Mouse (Mus musculus): ENCODE data around the gene Galnt18. TPM values are rescaled to one million over a fixed set of nuclear protein-coding genes. Genes with fewer than 3 reads are reported as not detected.

Gene Galnt18
- polyA plus RNA-seq, 2 experiments, result 1.0 to 1.1 TPM

DNA sequence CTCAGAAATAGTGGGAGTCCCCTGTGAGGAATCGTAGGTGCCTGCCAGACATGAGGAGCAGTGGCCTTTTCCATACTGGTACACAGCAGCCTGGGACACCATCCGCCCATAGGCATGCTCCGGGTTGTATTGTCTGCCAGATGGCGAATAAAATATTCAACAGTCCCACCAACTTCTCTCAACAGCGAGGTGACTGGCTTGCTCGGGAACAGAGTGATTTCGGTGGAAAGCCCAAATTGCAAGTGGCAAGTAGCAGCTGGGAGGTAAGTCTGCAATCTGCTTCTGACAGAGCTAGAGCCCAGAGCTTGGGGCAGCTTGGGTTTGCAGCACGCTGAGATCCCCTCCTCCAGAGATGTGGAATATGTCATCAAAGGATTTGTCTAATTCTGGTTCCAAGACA lies 5.7 kb upstream of the Galnt18 start:
- no peak overlapping the region for H3K9ac ChIP-seq (replicated peaks)
- H3K27me3 ChIP-seq (ENCODE audit: control insufficient read depth, insufficient read depth, low read length), result no peaks in the 10 kb centered on the region; the same call in 1 of the 2 replicates
- H3K36me3 ChIP-seq (replicated peaks; ENCODE audit: control insufficient read depth, insufficient read depth, low read depth), result no peaks in the 10 kb centered on the region
- H3K4me1 ChIP-seq (replicated peaks; ENCODE audit: control insufficient read depth in 2 of 2, insufficient read depth in 2 of 2, low read length in 1 of 2), result no peaks in the 10 kb centered on the region
- ATAC-seq (ENCODE audit: insufficient read depth) (no peak), DNase-seq (ENCODE audit: low read depth in 3 of 3, low spot score in 3 of 3) (no peak)
- WGBS (ENCODE audit: insufficient replicate concordance), result 71% methylated on average over 8 of the region's 8 CpGs
- no peak overlapping the region for H3K27ac ChIP-seq
- no peak for TF ChIP-seq CTCF (IDR thresholded peaks at IDR 0.05; ENCODE audit: low read depth)
- H3K9me3 ChIP-seq (ENCODE audit: control insufficient read depth, low read length), result no peaks in the 10 kb centered on the region
- no peak overlapping the region for H3K4me3 ChIP-seq (ENCODE audit: insufficient read depth in 1 of 2, low read depth in 2 of 2, low read length in 2 of 2)
- H3K4me2 ChIP-seq (ENCODE audit: low read depth), result no peak overlapping the region

DNA sequence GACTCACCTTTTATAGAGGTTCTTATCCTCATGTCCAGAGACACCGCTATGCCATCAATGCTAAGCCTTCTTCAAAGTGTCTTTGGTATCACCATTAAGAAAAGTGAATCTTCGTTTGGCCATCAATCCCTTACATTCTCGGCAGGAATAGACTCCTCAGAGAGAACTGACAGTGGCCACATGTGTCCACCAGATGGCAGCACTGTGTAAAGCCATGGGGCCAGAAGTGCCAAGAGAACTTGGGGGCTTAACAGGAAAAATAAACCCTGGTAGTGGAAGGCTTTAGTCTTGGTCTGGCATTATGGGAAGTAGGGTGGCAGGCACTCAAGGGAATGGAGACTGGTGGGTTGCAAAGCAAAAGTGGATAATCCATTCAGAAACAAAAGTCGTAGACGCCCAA lies 2.3 kb upstream of the Galnt18 start:
- H3K4me1 ChIP-seq (replicated peaks; ENCODE audit: control insufficient read depth in 2 of 2, insufficient read depth in 2 of 2, low read length in 1 of 2), result no peaks in the 10 kb centered on the region
- no peak for TF ChIP-seq EP300 (IDR thresholded peaks at IDR 0.05; ENCODE audit: low read depth)
- peak; percentile 87 for TF ChIP-seq CTCF (IDR thresholded peaks at IDR 0.05; ENCODE audit: low read depth)

GRCm38 (mm10) chr7:111781316-111781715 lies 1.5 kb upstream of the Galnt18 start:
- TF ChIP-seq EP300 (IDR thresholded peaks at IDR 0.05; ENCODE audit: low read depth) (no peak), CTCF (IDR thresholded peaks at IDR 0.05; ENCODE audit: low read depth) (no peak)
- Histone ChIP-seq H3K36me3 (replicated peaks; ENCODE audit: control insufficient read depth, insufficient read depth, low read depth) (no peaks in the 10 kb centered on the region), H3K27me3 (ENCODE audit: control insufficient read depth, insufficient read depth, low read length) (peaks cover 17% of the 10 kb centered on the region), H3K4me2 (ENCODE audit: low read depth) (no peak overlapping the region), H3K4me1 (replicated peaks; ENCODE audit: control insufficient read depth in 2 of 2, insufficient read depth in 2 of 2, low read length in 1 of 2) (no peaks in the 10 kb centered on the region), H3K27ac (no peak overlapping the region), H3K9me3 (ENCODE audit: control insufficient read depth, low read length) (no peaks in the 10 kb centered on the region), H3K4me3 (ENCODE audit: insufficient read depth in 1 of 2, low read depth in 2 of 2, low read length in 2 of 2) (no peak overlapping the region), H3K9ac (replicated peaks) (no peak overlapping the region)
- no peak for DNase-seq (ENCODE audit: low read depth in 3 of 3, low spot score in 3 of 3)
- 53% methylated on average over 6 of the region's 6 CpGs for whole genome bisulfite sequencing (ENCODE audit: insufficient replicate concordance)
- no peak for ATAC-seq (ENCODE audit: insufficient read depth)

More for the DNA sequence above, 2.3 kb upstream of the Galnt18 start:
- Histone ChIP-seq H3K27me3 (ENCODE audit: control insufficient read depth, insufficient read depth, low read length) (peaks cover 17% of the 10 kb centered on the region), H3K9ac (replicated peaks) (no peak overlapping the region), H3K4me3 (ENCODE audit: insufficient read depth in 1 of 2, low read depth in 2 of 2, low read length in 2 of 2) (no peak overlapping the region), H3K27ac (no peak overlapping the region), H3K4me2 (ENCODE audit: low read depth) (no peak overlapping the region), H3K9me3 (ENCODE audit: control insufficient read depth, low read length) (no peaks in the 10 kb centered on the region), H3K36me3 (replicated peaks; ENCODE audit: control insufficient read depth, insufficient read depth, low read depth) (no peaks in the 10 kb centered on the region)
- 42% methylated on average over 5 of the region's 5 CpGs for WGBS (ENCODE audit: insufficient replicate concordance)
- ATAC-seq (ENCODE audit: insufficient read depth) (no peak), DNase-seq (ENCODE audit: low read depth in 3 of 3, low spot score in 3 of 3) (peak in 1 of 3 experiments; percentile 7)

- ATAC-seq (ENCODE audit: insufficient read depth) (no peak), DNase-seq (ENCODE audit: low read depth in 3 of 3, low spot score in 3 of 3) (no peak)
- 14% methylated on average over 27 of the region's 27 CpGs for WGBS (ENCODE audit: insufficient replicate concordance)
- Histone ChIP-seq H3K27ac (no peak overlapping the region), H3K36me3 (replicated peaks; ENCODE audit: control insufficient read depth, insufficient read depth, low read depth) (no peaks in the 10 kb centered on the region), H3K4me3 (ENCODE audit: insufficient read depth in 1 of 2, low read depth in 2 of 2, low read length in 2 of 2) (peak overlapping the region; percentile 18 to 36), H3K4me2 (ENCODE audit: low read depth) (peak overlapping the region; percentile 56), H3K9me3 (ENCODE audit: control insufficient read depth, low read length) (no peaks in the 10 kb centered on the region), H3K4me1 (replicated peaks; ENCODE audit: control insufficient read depth in 2 of 2, insufficient read depth in 2 of 2, low read length in 1 of 2) (no peaks in the 10 kb centered on the region), H3K27me3 (ENCODE audit: control insufficient read depth, insufficient read depth, low read length) (peaks cover 17% of the 10 kb centered on the region), H3K9ac (replicated peaks) (no peak overlapping the region)
- TF ChIP-seq EP300 (IDR thresholded peaks at IDR 0.05; ENCODE audit: low read depth), result no peak
- no peak for TF ChIP-seq CTCF (IDR thresholded peaks at IDR 0.05; ENCODE audit: low read depth)
Measured at GRCm38 (mm10) chr7:111778789-111779503, 831 bp downstream of the Galnt18 start.

DNA sequence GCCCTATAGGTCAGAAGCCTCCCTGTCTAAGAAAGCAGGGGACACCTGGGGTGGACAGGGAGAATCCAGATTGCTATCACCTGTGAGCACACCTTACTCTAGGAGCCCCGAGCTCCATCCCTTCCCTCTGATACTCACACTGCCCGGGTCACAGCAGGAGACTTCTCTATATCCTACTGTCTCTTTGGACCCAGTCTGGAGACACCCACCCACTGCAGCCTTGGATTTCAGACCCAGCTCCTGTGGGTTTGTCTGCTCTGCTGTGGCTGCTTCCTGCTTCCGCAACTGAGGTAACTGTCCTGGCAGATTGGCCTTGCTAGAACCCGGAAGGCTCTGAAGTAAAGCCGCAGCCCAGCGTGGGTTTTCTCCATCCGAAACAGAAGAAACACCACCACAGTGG lies 1.6 kb downstream of the Galnt18 start:
- H3K36me3 ChIP-seq (replicated peaks; ENCODE audit: control insufficient read depth, insufficient read depth, low read depth), result no peaks in the 10 kb centered on the region
- no peak for TF ChIP-seq CTCF (IDR thresholded peaks at IDR 0.05; ENCODE audit: low read depth)
- TF ChIP-seq EP300 (IDR thresholded peaks at IDR 0.05; ENCODE audit: low read depth), result no peak
- WGBS (ENCODE audit: insufficient replicate concordance), result 30% methylated on average over 7 of the region's 7 CpGs
- H3K27ac ChIP-seq, result no peak overlapping the region
- peaks cover 17% of the 10 kb centered on the region for H3K27me3 ChIP-seq (ENCODE audit: control insufficient read depth, insufficient read depth, low read length)
- ATAC-seq (ENCODE audit: insufficient read depth) (no peak), DNase-seq (ENCODE audit: low read depth in 3 of 3, low spot score in 3 of 3) (no peak)
- H3K4me3 ChIP-seq (ENCODE audit: insufficient read depth in 1 of 2, low read depth in 2 of 2, low read length in 2 of 2), result no peak overlapping the region
- no peaks in the 10 kb centered on the region for H3K4me1 ChIP-seq (replicated peaks; ENCODE audit: control insufficient read depth in 2 of 2, insufficient read depth in 2 of 2, low read length in 1 of 2)
- H3K9me3 ChIP-seq (ENCODE audit: control insufficient read depth, low read length), result no peaks in the 10 kb centered on the region
- H3K4me2 ChIP-seq (ENCODE audit: low read depth), result no peak overlapping the region
- H3K9ac ChIP-seq (replicated peaks), result no peak overlapping the region

Data from liver, embryonic 14.5 days (tissue).